Mouse (Mus musculus): ENCODE data around the gene Rplp0.
"Not testable (repeated sequence)": the region's sequence is repeated elsewhere in the genome, so short reads cannot be mapped to it uniquely, and the experiment has no call there.

Gene Rplp0

GRCm38 (mm10) chr5:115553801-115554420 is 5.4 kb upstream of the Rplp0 start:
- DNase-seq: no peak

- no peak for DNase-seq
These were observed 4.6 kb upstream of the Rplp0 start for GRCm38 (mm10) chr5:115554536-115555291.

GRCm38 (mm10) chr5:115556217-115556616 is 3.0 kb upstream of the Rplp0 start:
- DNase-seq: peak; percentile 79 to 86

- DNase-seq: no peak
These were observed 979 bp upstream of the Rplp0 start for GRCm38 (mm10) chr5:115558182-115558794.

- no peak for DNase-seq
These were observed 1.2 kb downstream of the Rplp0 start for GRCm38 (mm10) chr5:115560336-115560905.

- no peak for DNase-seq
These were observed 4.7 kb downstream of the Rplp0 start for GRCm38 (mm10) chr5:115563771-115564585.

- DNase-seq: peak; percentile 78 to 87
These were observed 5.6 kb downstream of the Rplp0 start, which contains the start of gene Gcn1l1 for GRCm38 (mm10) chr5:115564737-115565393. Gcn1l1 (plus strand) TSS chr5:115565254.

- DNase-seq: no peak
These were observed 6.1 kb downstream of the Rplp0 start for GRCm38 (mm10) chr5:115565403-115565802.

GRCm38 (mm10) chr5:115568681-115569080 is 9.4 kb downstream of the Rplp0 start:
- DNase-seq: no peak

GRCm38 (mm10) chr5:115569308-115569707 is 10.0 kb downstream of the Rplp0 start:
- DNase-seq: no peak

GRCm38 (mm10) chr5:115569721-115570120 is 10.5 kb downstream of the Rplp0 start:
- no peak for DNase-seq

GRCm38 (mm10) chr5:115571086-115571485 is 11.8 kb downstream of the Rplp0 start:
- DNase-seq: no peak

- no peak for DNase-seq
These were observed 13.6 kb downstream of the Rplp0 start for GRCm38 (mm10) chr5:115572679-115573535.

GRCm38 (mm10) chr5:115574992-115575391 is 15.7 kb downstream of the Rplp0 start:
- DNase-seq: peak; percentile 47 to 54

GRCm38 (mm10) chr5:115577686-115578085 is 18.4 kb downstream of the Rplp0 start:
- not testable (repeated sequence) for DNase-seq

GRCm38 (mm10) chr5:115578922-115579321 is 19.7 kb downstream of the Rplp0 start:
- peak; percentile 50 to 56 for DNase-seq

- peak; percentile 26 to 38 for DNase-seq
These were observed 20.1 kb downstream of the Rplp0 start for GRCm38 (mm10) chr5:115579363-115579762.

- no peak for DNase-seq
These were observed 21.1 kb downstream of the Rplp0 start for GRCm38 (mm10) chr5:115580229-115581001.

GRCm38 (mm10) chr5:115581662-115582061 is 22.4 kb downstream of the Rplp0 start:
- DNase-seq: no peak

- no peak for DNase-seq
These were observed 26.3 kb downstream of the Rplp0 start for GRCm38 (mm10) chr5:115585616-115586015.
